Mouse (Mus musculus): Measurements from ENCODE around the gene Gm2a. TPM values are rescaled to one million over a fixed set of nuclear protein-coding genes. Genes with fewer than 3 reads are reported as not detected.
"Not testable (repeated sequence)": the region's sequence is repeated elsewhere in the genome, so short reads cannot be mapped to it uniquely, and the experiment has no call there.

The Gm2a gene
- 100 to 1,000 TPM; 152 to 191 TPM for polyA plus RNA-seq (2017; shearing (Covaris generic))

DNA sequence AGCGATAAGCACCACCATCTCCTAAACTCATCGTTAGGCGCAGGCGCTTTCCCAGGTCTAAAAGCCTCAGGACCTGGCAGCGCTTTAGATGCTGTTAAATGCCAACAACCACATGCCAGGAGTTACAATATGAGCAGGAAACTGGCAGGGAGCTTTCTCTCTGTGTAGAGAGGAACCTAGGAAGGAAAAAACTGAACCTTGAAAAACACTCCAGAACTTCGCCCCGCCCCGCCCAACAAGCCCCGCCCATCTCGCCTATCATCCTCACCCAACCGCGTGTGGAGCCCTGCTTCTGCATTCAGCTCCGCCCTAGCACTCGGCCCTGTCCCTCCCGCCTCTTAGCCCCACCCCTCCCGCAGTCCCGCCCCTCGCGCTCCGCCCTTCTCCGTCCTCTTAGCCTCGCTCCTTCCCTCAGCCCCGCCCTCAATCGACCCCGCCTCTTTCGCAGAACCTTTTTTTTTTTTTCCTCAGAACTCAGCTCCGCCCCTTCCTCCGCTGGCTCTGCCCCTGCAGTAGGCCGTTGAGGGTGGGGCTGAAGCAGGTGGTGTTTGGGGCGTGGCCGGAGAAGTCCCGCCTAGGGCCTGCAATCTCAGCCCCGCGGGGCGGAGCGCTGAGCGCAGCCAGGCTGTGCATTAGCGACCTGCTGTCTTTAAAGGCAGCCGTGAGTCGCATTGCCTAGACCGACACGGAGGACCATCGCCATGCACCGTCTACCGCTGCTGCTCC, at the start of gene Gm2a:
TSS of gene Gm2a (plus strand) at position 653 of the 726 bp plus-strand sequence.
- peak; percentile 90 for ATAC-seq

DNA sequence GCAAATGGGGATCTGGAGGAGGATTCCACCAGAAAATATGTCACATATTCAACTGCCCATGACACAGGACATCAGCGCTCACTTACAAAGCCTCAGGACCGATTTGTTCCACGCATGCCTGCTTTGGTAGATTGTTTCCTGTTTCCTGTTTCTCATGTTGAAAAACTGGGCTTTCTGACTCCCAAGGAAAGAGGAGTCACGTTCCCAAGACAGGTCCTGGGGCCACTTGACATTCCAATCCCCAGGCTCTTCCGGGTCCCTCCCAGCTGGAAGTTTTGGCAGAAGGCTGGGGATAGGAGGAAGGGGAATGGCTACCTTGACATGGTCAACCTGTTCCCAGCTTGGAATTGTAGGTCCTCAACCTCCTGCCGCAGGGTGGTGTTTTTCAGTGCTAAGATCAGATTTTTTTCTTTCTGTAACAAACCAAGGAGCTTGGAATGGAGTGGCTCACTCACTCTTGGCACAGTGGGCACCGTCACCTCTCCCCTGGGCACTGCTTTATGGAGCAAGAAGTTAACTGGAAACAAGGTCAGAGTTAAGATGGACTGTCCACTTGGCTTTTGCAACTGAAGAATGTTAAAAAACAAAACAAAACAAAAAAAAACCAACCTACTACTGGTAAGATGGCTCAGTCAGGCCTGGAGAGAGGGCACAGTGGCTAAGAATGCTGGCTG, 46.9 kb upstream of the Gm2a start:
- ATAC-seq: no peak

DNA sequence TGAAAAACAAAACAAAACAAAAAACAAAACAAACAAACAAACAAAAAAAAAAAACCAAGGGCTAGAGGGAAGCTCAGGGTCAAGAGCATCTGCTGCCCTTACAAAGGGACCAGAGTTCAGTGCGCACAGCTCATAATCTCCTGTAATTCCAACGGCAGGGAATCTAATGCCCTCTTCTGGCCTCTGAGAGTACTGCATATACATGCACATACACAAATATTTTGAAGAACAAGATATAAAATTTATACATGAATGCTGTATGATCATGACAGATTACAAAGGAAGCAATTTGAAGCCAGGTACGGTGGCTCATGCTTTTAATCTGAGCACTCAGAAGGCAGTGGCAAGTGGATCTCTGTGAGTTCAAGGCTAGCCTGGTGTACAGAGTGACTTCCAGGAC, 40.4 kb upstream of the Gm2a start:
- ATAC-seq: no peak

DNA sequence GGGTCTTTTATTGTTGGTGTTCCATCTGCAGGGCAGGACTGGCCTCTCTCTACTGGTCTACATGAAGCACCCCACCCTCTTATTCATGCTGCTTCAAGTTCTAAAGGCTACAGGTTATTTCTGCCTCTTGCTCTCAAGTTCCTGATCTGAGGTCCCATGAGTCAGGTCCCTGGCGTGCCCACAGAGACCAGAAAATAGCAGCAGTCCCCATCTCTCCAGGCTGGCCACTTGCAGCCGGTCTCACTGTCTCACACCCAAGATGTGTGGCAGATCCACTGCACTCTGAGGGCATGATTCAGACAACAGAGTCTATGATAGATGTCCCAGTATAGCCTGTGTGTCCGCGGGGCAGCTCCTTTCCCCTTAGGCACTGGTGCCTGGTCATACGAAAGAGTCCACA, 37.1 kb upstream of the Gm2a start:
- no peak for ATAC-seq

DNA sequence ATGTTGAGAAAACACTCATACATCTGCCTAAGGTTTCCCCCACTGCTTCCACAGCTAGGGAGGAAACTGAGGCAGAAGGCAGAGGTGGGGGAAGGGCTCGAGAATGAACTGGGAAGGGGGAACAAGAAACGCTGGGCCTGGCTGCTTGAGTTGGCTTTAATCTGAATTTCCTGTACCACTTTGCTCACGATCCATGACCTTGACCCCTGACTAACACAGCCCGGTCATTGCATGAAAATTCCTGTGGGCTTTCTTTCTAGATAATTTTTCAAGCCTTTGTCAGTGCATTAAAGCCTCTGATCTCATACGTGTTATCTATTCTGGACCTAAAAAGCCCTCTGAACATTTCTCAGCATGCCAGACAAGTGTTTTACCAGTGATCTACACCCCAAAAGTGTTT, 35.1 kb upstream of the Gm2a start:
- ATAC-seq: no peak

DNA sequence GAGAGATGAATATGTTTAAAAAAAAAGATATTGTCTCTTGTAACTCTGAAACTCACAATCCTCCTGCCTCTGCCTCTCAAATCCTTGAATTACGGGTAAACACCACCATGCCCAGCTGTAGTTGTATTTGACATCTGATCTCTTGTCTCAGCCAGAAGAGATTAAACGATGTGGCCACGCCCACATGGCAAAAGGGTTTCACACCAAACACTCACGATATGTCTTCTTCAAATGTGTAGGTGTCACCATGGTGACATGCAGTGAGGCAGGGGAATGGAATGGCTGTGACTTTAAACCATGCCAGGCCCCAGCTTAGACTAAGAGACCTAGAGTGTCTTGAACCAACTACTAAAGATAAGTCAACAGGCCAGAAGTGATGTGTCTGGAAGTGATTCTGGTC, 31.0 kb upstream of the Gm2a start:
- ATAC-seq: peak; percentile 65

DNA sequence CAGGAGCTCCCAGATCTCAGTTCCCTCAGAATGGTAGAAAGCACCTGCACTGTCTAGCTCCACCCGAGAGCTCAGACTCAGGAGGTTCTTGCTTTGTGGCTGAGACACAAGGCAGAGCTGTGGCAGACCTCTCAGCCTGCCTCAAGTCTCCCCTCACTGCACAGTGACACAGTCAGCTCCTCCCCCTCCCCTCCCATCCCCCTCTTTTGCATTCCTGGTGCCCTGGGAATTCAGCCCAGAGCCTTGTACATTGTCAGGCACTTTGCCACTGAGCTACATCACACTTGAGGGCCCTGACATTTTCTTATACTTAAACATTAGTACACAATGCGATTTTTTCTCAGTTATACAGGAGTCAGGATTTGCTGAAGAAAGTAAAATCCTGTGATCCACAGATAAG, 28.9 kb upstream of the Gm2a start:
- no peak for ATAC-seq

DNA sequence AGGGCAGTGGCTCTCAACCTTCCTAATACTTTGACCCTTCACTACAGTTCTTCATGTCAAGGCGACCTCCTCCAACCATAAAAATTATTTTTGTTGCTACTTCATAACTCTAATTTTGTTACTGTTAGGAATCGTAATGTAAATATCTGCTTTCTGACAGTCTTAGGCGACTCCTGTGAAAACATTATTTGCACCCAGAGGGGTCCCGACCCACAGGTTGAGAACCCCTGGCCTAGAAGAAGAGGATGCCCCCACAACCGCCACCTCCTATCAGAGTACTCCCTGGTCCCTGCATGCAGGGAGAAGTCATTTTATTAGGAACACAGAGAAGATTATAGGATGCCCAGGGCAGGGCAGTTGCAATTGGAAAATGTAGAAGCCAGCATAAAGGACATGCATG, 26.6 kb upstream of the Gm2a start:
- no peak for ATAC-seq

DNA sequence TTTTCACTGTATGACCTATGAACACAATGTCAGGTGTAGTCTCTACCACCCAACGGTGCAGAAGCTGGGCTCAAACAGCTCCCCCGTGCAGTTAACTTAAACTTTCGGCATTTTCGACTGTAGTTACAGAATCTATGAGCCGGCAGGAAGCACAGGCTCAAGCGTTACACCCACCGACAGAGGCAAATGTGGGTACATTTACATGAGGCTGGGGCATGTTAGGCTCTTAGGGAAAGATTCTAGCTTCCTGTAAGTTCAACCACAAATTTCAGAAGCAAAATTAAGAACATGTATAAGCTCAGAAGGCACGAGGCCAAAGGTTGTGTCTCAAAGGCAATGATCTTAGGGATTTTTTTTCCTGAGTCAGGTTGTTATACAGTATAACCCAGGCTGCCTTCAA, 25.4 kb upstream of the Gm2a start:
- peak; percentile 84 for ATAC-seq

DNA sequence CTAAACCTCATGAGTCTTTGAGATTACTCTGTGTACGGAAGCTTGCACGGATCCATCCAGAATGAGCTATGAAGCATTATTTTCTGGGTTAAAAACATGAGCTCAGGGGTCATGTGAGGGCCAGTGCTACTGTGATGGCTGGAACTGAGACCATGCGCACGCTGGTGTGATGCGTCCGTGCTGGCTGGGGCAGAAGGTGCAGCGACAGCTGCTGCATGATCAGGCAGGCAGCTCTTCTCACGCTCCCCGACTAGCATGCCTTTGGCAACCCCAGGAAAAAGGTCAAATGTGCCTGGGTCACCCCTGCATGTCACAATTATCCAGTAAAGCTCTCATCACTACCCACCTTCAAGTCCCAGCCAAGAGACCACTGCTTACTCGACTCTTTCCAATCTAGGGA, 24.7 kb upstream of the Gm2a start:
- ATAC-seq: no peak

DNA sequence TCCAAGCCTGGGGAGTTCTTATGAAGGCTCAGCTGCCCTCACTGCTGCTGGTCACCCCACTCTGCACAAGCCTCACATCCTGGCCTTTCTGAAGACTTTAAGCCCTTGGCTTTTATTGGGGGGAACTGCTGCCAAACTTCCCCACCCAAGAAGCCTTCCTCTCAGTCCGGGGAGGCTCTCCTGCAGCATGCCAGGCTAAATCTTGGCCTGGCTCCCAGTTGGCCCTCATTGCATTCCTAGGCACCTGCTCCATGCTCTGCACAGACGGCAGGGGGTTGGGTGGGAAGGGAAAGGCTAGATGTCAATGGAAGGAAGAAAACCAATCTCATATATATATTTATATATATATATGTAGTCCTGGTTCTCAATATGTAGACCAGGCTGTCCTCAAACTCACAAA, 22.3 kb upstream of the Gm2a start:
- no peak for ATAC-seq

DNA sequence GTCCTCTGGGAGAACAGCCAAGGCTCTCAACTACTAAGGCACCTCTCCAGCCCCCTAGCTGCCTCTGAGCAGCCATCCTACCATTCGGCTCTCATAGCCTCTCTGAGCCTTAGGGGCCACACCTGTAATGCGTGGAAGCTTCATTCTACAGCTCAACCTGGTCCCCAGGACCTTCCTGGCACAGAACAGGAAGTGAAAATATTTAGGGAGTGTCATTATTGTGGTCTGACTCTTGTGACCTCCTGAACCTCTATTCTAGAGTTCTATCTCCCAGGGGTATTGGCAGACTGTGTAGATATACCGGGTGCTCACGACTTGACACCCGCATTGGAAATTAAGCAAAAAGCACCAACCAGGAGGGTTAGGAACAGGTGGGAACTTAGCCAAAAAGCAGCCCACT, 21.7 kb upstream of the Gm2a start:
- ATAC-seq: no peak

DNA sequence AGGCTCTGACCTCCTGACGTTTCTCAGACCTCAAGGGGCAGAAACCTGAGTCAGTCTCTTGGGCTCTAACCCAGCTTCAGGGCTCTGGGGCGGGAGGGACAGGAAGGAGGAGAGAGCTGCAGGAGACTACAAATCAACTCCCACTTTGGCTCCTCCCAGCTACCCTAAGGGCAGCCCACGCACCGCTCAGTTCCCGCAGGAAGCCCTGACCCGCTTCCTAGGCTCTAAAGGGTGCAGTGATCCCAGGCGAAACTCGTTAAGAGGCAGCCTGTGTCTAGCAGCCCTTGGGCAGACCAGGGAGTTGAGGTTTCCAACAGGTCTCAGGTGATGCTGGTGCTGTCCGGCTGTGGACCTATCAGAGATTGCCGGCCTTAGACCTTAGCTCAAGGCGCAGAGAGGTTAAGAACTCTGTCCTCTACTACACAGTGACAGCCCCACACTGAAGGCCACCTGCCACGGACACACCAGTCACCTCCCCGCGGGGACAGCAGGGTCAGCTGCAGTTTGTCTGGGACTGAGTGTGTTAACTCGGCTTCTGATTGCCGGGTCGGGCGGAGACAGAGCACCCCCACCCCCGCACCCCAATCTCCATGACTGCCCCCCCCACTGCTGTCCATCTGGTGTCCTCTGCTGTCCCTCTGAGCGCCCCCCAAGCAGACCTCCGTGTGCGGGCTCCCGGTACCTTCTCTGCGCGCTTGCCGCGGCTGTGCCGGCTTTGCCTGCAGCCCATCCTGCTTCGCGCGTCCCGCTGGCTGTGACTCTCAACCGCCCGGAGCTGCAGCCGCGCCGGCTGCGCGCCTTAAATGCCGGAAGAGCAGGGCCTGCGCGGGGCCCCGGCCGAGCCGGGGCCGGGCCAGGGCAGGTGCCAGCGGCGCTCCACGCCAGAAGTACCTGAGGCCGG, 20.3 kb upstream of the Gm2a start, which contains the start of gene Ccdc69:
TSS of gene Ccdc69 (minus strand) at position 801 of the 901 bp plus-strand sequence.
- peak; percentile 75 for ATAC-seq

DNA sequence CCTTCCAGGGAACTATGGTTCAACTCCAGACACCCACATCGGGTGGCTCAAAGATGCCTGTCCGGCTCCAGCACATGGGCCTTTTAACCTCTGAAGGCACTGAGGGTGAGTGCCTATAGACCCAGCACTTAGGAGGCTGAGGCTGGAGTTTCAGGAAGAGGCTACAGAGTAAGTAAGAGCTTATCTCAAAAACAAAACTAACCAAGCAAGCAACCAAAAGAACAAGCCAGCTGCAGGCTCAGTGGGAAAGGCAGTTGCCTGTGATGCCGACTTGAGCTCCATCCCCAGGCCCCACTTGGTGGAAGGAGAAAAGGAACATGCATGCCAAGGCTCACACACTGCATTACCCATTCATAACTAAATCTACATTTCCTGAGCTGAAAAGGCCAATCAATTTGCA, 19.4 kb upstream of the Gm2a start:
- ATAC-seq: no peak

DNA sequence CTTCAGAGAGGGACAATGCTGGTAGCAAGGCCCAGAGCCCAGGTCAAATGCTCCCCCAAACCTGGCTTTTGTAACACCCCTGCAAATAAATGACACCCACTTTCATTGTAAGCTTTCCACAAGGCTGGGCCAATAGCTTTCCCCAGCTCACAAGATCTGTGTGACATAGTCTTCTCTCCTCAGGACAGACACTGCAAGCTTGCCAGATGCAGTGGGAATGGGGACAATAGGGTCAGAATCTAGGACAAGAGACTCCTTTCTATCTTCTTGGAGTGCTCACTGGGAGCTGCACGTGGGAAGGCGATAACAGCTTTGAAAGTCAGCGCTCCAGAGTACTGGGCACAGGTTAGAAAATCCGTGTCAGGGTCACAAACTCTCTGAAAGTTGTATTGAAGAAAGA, 18.7 kb upstream of the Gm2a start:
- ATAC-seq: no peak

DNA sequence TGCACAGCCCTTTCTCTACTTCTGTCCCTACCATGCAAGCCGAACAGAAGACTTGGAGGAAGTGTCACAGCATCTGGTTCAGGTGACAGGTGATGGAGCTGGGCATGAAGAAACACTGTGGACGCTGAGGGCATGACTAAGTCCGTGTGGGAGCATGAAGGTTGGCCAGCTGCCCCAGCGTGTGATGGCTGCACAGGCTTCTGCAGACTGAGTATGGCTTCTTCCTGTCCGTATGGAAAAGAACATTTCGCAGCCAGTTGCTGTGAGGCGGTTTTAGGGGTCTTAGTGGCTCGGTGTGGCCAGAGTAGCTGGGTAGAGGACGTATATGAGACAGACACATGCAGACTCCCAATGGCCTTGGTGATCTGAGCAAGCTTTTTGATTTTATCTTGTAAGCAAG, 16.7 kb upstream of the Gm2a start:
- ATAC-seq: no peak

DNA sequence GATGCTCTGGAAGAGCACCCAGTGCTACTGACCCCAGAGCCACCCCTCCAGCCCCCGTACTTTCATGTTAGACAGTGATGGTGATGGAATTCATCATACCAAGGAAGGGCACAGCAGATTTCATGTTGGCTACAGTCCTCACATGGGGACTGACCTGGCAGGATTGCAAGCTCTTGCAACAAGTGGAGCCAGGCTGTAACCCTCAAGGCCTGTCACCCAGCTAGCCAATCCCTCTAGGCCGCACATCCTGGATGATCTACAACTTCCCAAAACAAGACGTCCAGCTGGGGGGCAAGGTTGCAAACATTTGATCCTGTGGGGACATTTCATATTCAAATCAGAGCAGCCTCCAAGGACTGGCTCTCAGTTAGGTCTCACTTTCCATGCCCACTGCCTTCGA, 13.3 kb upstream of the Gm2a start:
- ATAC-seq: no peak

DNA sequence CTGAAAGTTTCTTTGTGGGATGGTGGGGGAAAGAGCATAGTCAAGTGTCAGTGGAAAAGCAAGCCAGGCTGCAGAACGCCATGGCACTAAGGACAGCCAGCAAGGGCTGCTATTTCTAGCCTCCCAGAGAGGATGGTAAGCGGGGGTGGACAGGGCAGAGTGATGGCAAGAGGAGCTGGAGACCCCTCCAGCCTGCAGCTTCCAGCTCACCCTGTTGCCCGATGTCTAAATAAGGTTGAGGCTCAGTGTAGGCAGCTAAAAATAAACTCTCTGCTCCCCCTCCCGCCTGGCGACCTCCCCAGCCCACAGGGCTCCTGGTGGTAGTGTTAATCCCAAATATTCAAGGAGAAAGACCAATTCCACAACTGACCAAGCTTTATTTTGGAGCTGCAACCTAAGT, 12.5 kb upstream of the Gm2a start:
- ATAC-seq: no peak

DNA sequence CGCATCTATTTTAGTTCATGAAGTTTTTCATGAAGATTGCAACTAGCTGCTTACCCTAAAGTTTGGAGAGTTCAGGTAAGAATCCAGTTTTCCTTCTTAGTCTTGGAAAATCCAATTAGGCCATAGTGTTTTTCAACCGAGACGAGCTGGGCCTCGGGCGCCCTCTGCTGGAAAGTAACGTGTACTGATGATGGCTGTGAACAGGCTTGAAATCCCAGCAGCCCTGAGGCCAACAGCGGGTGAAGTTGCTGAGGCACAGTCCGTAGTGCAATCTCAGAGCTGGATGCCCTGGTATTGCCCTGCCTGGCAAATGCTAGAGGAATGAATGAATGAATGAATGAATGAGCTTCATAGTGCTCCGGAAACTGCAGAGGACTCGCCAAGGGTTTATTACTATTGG, 10.9 kb upstream of the Gm2a start:
- ATAC-seq: peak; percentile 66

DNA sequence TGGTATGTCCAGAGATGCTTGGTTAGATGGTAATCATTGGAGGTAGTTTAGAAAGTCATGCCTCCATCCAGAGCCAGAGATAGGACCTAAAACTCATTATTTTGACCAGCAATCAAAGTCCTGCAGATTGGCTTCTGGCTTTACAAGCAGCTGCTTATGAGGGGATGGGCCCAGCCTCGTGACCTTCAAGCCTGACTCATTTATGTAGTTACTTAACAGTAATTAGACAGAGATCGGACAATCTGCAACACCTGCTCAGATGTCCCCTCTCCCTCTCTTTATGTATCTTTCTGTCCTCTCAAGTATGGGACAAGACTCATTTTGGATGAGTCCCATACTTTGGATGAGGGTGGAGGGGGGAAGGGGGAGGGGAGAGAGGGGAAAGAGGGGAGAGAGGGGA, 8.0 kb upstream of the Gm2a start:
- no peak for ATAC-seq

DNA sequence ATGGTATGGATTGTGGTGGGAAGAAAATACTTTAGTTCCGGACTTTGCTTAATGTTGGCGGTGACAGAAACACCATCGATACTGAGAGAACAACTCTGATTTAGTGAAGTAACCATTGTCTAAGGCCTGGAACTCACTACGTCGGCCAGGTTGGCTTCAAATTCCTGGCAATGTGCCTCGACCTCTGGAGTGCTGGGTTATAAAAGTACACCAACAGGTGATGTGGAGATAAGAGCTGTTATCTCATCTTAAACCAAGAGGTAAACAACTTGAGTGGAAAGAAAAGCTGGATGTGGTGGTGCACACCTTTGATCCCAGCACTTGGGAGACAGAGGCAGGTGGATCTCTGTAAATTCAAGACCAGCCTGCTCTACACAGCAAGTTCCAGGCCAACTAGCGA, 4.8 kb upstream of the Gm2a start:
- ATAC-seq: no peak

DNA sequence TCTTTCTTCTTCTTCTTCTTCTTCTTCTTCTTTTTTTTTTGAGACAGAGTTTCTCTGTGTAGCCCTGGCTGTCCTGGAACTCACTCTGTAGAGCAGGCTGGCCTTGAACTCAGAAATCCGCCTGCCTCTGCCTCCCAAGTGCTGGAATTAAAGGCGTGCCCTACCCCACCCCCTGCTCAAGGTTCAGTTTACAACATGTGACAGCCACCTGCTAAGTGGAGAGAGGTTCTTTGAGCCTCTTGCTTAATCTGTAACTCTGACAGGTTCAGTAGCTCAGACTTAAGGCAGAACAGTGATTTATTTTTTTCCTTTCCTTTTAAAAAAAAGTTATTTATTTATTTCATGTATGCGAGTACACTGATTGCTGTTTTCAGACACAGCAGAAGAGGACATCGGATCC, 1.6 kb upstream of the Gm2a start:
- ATAC-seq: not testable (repeated sequence)

DNA sequence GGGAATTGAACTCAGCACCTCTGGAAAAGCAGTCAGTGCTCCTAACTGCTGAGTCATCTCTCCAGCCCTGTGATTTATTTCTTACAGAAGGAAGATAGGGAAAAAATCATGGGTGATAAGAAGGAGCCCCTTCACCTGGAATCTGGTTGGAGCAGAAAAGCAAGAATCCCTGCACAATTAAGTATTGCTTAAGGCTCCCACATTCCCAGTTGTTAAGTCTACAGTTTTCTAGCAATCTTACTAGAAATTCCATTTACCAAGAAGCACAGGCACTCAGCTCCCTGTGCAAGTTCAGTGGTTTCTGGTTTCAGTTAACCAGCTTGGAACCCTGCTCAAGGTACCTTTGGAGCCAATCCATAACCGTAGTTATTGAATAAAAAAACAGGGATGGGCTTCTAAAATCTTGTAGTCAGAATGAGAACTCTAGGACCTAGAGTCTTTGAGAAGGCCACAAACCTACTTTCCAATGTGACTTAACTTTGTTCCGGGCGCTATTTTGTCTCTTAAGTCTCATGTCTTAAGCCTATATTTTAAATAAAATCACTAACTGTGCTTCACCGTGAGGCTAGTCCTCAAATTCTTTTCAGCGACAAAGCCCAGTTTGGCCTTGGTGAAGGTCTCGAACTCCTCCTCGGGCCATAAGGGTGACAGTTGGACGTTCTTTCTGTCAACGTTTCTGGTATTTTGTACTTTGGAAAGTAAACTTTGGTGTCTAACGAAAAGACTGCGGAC, 1.0 kb upstream of the Gm2a start:
- no peak for ATAC-seq
